Mouse (Mus musculus) heart, embryonic 15.5 days (tissue): ENCODE results near the gene Cx3cl1. TPM values are rescaled to one million over a fixed set of nuclear protein-coding genes. Genes with fewer than 3 reads are reported as not detected.

Source experiments
- ATAC-seq: fragments of 200-750 bp; cut with Nextera tagmentation; replicated peaks from 2 replicates; pipeline ENCODE4 v1.8.0; 2017; ENCODE audit warnings: low read depth, moderate TSS enrichment; ENCODE audit not compliant: insufficient number of reproducible peaks, insufficient read depth, low FRiP score
- H3K27ac ChIP-seq: fragments of 300-500 bp; sonication (generic); 2 replicates; pipeline ENCODE4 v1.5.1; 2015; ENCODE audit warnings: mild to moderate bottlenecking, inconsistent platforms
- H3K27me3 ChIP-seq: fragments of 300-500 bp; sonication (generic); 2 replicates; pipeline ENCODE4 v1.6.1; 2015; ENCODE audit warnings: inconsistent platforms
- H3K36me3 ChIP-seq: fragments of 300-500 bp; sonication (generic); 2 replicates; pipeline ENCODE4 v1.6.1; 2015; ENCODE audit warnings: mild to moderate bottlenecking, inconsistent platforms
- H3K4me1 ChIP-seq: fragments of 300-500 bp; sonication (generic); replicated peaks from 2 replicates; pipeline ENCODE4 v1.6.1; 2015; ENCODE audit warnings: inconsistent platforms
- H3K4me2 ChIP-seq: fragments of 300-500 bp; sonication (generic); 2 replicates; pipeline ENCODE4 v1.6.1; 2015; ENCODE audit warnings: inconsistent platforms, mild to moderate bottlenecking, moderate library complexity
- H3K4me3 ChIP-seq: fragments of 300-500 bp; sonication (generic); 2 replicates; pipeline ENCODE4 v1.5.1; 2015; ENCODE audit warnings: mild to moderate bottlenecking, inconsistent platforms
- H3K9ac ChIP-seq: fragments of 300-500 bp; sonication (generic); 2 replicates; pipeline ENCODE4 v1.6.1; 2015; ENCODE audit warnings: mild to moderate bottlenecking, inconsistent platforms
- H3K9me3 ChIP-seq: fragments of 300-500 bp; sonication (generic); replicated peaks from 2 replicates; pipeline ENCODE4 v1.6.1; 2016; ENCODE audit warnings: inconsistent platforms
- WGBS: fragments of 180-500 bp; shearing (Covaris S2); methylation state at CpG from one replicate; pipeline ENCODE4 v1.1.7; 2015; ENCODE audit warnings: mixed read lengths; 5-methylcytosine and 5-hydroxymethylcytosine counted together
- polyA plus RNA-seq: library from polyadenylated mRNA; unstranded; fragments of >200 nt; fragmentation: Nextera tagmentation; extraction: Ambion mirVana; gene quantifications from 2 replicates; pipeline ENCODE4 v1.2.1, GENCODE M21; 2015

The Cx3cl1 gene
- polyA plus RNA-seq, 1 experiment from 2014 or later: 9.7 TPM

- Histone ChIP-seq H3K36me3 (no peaks in the 10 kb centered on the region), H3K4me1 (peaks cover 36% of the 10 kb centered on the region), H3K9me3 (no peaks in the 10 kb centered on the region), H3K4me2 (no peak overlapping the region), H3K27ac (peak overlapping the region; percentile 22; the same call in 1 of the 2 replicates), H3K9ac (no peak overlapping the region), H3K4me3 (no peak overlapping the region), H3K27me3 (no peaks in the 10 kb centered on the region; the same call in 1 of the 2 replicates)
- WGBS: 49% methylated on average over 12 of the region's 12 CpGs
- ATAC-seq: no peak
Observed at GRCm38 (mm10) chr8:94785247-94785985, 13.6 kb downstream of the Cx3cl1 start.

DNA sequence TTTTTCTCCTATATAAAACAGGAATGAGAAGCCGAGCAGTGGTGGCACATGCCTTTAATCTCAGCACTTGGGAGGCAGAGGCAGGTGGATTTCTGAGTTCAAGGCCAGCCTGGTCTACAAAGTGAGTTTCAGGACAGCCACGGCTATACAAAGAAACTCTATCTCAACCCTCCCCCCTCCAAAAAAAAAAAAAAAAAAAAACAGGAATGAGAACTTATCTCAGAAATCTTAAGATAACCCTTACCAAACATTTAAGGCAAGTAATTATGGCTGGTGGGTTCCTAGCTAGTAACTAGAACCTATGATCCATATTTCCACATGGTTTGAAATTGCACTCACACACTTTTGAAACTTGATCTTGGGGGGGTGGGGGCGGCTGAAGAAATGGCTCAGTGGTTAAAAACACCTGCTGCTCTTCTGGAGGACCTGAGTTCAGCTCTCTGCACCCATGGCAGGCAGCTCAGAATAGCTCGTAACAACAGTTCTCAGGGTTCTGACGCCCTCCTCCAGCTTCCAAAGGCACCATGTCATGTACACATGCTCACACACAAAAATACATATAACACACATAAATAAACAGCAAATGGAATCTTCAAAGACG lies 14.3 kb downstream of the Cx3cl1 start:
- H3K9me3 ChIP-seq: no peaks in the 10 kb centered on the region
- no peak overlapping the region for H3K4me3 ChIP-seq
- no peak overlapping the region for H3K27ac ChIP-seq
- ATAC-seq: no peak
- peaks cover 31% of the 10 kb centered on the region for H3K4me1 ChIP-seq
- no peaks in the 10 kb centered on the region for H3K36me3 ChIP-seq
- 68% methylated on average over 6 of the region's 6 CpGs for WGBS
- H3K4me2 ChIP-seq: no peak overlapping the region
- no peak overlapping the region for H3K9ac ChIP-seq
- no peaks in the 10 kb centered on the region; the same call in 1 of the 2 replicates for H3K27me3 ChIP-seq

- ATAC-seq: 0 out of 2 replicates have a peak, but pooled peaks have one; percentile 14
- WGBS: 57% methylated on average over 15 of the region's 15 CpGs
- Histone ChIP-seq H3K4me1 (peaks cover 19% of the 10 kb centered on the region), H3K27ac (no peak overlapping the region), H3K27me3 (no peaks in the 10 kb centered on the region; the same call in 1 of the 2 replicates), H3K36me3 (no peaks in the 10 kb centered on the region), H3K9me3 (no peaks in the 10 kb centered on the region), H3K4me2 (no peak overlapping the region), H3K4me3 (no peak overlapping the region), H3K9ac (no peak overlapping the region)
Observed at GRCm38 (mm10) chr8:94787524-94788501, 16.0 kb downstream of the Cx3cl1 start.

DNA sequence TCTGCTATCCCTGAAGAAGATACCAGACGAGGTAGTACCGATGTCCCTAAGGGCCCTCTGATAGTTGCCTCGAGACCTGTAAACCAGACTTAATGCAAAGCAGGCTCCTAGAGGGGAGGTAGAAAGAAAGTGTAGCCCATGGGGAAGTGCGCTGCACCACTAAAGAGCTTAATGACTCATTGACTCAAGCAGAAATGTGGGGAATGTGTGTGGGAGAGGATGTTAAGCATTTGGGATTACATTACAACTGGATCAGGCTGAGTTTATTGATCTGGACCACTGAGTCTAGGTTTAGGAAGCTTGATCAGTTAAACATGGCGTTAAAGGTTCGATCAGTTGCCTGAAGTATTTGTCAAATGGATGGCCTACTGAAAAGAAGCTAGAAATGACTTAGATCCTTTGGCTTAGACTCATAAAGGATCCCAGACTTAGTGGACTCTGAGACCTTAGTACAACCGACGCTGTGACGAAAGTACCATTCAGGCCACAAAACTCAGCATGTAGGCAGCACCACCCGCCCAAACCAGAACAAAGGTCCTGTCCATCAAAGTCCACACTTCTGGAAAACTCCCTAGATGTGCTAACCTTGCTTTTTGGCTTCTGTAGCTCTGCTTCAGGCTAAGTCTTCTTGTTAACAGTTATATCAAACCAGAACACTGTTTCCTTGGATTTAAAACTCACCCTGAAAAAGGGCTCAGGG lies 17.6 kb downstream of the Cx3cl1 start:
- Histone ChIP-seq H3K4me1 (peaks cover 15% of the 10 kb centered on the region), H3K4me3 (no peak overlapping the region)

GRCm38 (mm10) chr8:94794368-94794767 lies 22.6 kb downstream of the Cx3cl1 start:
- H3K4me1 ChIP-seq: no peaks in the 10 kb centered on the region
- no peak for ATAC-seq
- no peak overlapping the region for H3K9ac ChIP-seq
- H3K36me3 ChIP-seq: no peaks in the 10 kb centered on the region
- H3K4me2 ChIP-seq: no peak overlapping the region
- no peak overlapping the region for H3K27ac ChIP-seq
- WGBS: 87% methylated on average over 4 of the region's 4 CpGs
- no peaks in the 10 kb centered on the region for H3K9me3 ChIP-seq
- H3K4me3 ChIP-seq: no peak overlapping the region
- H3K27me3 ChIP-seq: no peaks in the 10 kb centered on the region; the same call in 1 of the 2 replicates

More for the DNA sequence above, 17.6 kb downstream of the Cx3cl1 start:
- H3K4me2 ChIP-seq: no peak overlapping the region
- no peaks in the 10 kb centered on the region; the same call in 1 of the 2 replicates for H3K27me3 ChIP-seq
- H3K9me3 ChIP-seq: no peaks in the 10 kb centered on the region
- no peaks in the 10 kb centered on the region for H3K36me3 ChIP-seq
- 79% methylated on average over 10 of the region's 10 CpGs for WGBS
- no peak for ATAC-seq
- H3K27ac ChIP-seq: no peak overlapping the region
- no peak overlapping the region for H3K9ac ChIP-seq

DNA sequence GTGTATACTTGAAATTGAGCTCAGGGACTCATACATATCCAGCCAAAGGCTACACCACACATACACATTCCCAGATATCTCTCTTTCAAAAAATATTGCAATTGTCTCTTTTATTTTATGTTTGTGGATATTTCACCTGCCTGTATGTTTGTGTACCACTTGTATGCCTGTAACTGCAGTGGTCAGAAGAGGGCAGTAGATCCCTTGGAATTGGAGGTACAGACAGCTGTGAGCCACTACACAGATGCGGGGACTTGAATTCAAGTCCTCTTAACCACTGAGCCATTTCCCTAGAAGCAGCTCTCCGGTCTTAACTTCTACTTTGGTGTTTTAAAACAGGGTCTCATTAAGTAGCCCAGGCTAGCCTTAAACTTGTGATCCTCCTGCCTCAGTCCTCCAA lies 23.0 kb downstream of the Cx3cl1 start:
- H3K36me3 ChIP-seq: no peaks in the 10 kb centered on the region
- no peak overlapping the region for H3K27ac ChIP-seq
- H3K27me3 ChIP-seq: no peaks in the 10 kb centered on the region; the same call in 1 of the 2 replicates
- no peak overlapping the region for H3K9ac ChIP-seq
- H3K4me3 ChIP-seq: no peak overlapping the region
- H3K9me3 ChIP-seq: no peaks in the 10 kb centered on the region
- no peaks in the 10 kb centered on the region for H3K4me1 ChIP-seq
- H3K4me2 ChIP-seq: no peak overlapping the region
- 86% methylated on average over 2 of the region's 2 CpGs for WGBS
- no peak for ATAC-seq

GRCm38 (mm10) chr8:94800278-94800968 lies 28.6 kb downstream of the Cx3cl1 start:
- Histone ChIP-seq H3K4me1 (peaks cover 18% of the 10 kb centered on the region), H3K4me3 (no peak overlapping the region), H3K9me3 (no peaks in the 10 kb centered on the region), H3K27ac (no peak overlapping the region), H3K4me2 (no peak overlapping the region), H3K27me3 (no peaks in the 10 kb centered on the region), H3K36me3 (no peaks in the 10 kb centered on the region), H3K9ac (no peak overlapping the region)
- ATAC-seq: no peak
- WGBS: 44% methylated on average over 7 of the region's 7 CpGs

DNA sequence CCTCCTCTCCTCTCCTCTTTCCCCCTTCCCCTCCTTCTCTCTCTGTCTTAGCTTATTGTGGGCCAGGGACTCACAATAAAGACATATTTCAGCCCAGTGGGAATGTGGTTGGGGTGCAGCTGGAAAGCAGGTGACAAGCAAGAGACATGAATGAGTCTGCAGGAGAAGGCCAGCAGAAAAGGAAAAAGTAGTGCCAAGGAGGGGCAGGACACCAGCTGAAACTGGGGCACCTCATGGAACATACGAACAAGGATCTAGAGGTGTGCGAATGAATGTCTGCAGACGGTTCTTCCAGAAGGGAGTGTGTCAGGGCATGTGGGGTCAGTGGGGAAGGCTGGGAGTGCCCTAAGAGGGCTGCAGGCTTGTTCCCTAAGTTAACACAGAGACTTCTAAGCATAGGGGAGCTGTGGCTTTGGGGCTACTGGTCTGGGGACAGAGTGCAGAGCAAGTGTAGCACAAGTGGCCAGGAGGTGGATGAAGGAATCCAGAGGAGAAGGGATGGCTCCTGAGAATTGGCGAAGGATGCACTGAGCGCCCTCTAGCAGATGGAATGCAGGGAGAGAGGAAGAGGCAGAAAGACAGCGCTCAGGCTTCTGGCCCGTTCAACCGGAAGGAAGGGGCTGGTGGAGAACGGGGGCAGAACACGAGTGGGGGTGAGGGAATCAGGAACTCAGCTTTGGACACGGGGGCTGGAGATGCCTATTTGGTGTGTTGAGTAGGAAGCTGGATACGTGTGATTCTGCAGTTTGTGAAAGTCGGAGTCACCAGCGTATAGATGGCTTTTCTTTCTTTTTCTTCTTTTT lies 29.7 kb downstream of the Cx3cl1 start:
- Histone ChIP-seq H3K9me3 (no peaks in the 10 kb centered on the region), H3K27ac (no peak overlapping the region), H3K9ac (no peak overlapping the region), H3K27me3 (no peaks in the 10 kb centered on the region), H3K36me3 (no peaks in the 10 kb centered on the region), H3K4me1 (peaks cover 18% of the 10 kb centered on the region), H3K4me2 (no peak overlapping the region), H3K4me3 (no peak overlapping the region)
- WGBS: 43% methylated on average over 14 of the region's 14 CpGs
- ATAC-seq: no peak

GRCm38 (mm10) chr8:94802375-94802774 lies 30.6 kb downstream of the Cx3cl1 start:
- Histone ChIP-seq H3K9ac (no peak overlapping the region), H3K4me1 (peaks cover 18% of the 10 kb centered on the region), H3K36me3 (no peaks in the 10 kb centered on the region), H3K27me3 (peaks cover 3% of the 10 kb centered on the region; the same call in 1 of the 2 replicates), H3K4me3 (no peak overlapping the region), H3K4me2 (no peak overlapping the region), H3K9me3 (no peaks in the 10 kb centered on the region), H3K27ac (no peak overlapping the region)
- 37% methylated on average over 4 of the region's 4 CpGs for WGBS
- ATAC-seq: no peak

GRCm38 (mm10) chr8:94803551-94803950 lies 31.7 kb downstream of the Cx3cl1 start:
- 22% methylated on average over 6 of the region's 6 CpGs for WGBS

More at GRCm38 (mm10) chr8:94803551-94803950, 31.7 kb downstream of the Cx3cl1 start:
- Histone ChIP-seq H3K9me3 (no peaks in the 10 kb centered on the region), H3K9ac (no peak overlapping the region), H3K4me1 (peaks cover 18% of the 10 kb centered on the region), H3K27ac (no peak overlapping the region), H3K4me2 (no peak overlapping the region), H3K27me3 (peaks cover 3% of the 10 kb centered on the region; the same call in 1 of the 2 replicates), H3K36me3 (no peaks in the 10 kb centered on the region), H3K4me3 (no peak overlapping the region)
- no peak; the same call in 1 of the 2 replicates for ATAC-seq
